Mouse (Mus musculus): Measurements from ENCODE around the gene Col18a1.

GRCm38 (mm10) chr10:77035487-77035886 lies 130.9 kb downstream of the Col18a1 start:
- TF ChIP-seq HCFC1 (IDR thresholded peaks at IDR 0.05; ENCODE audit: borderline replicate concordance, insufficient read depth, low read length) (no peak), ZNF384 (IDR thresholded peaks at IDR 0.05; ENCODE audit: low read depth, low read length) (no peak), ZC3H11A (IDR thresholded peaks at IDR 0.05; ENCODE audit: borderline replicate concordance, low read depth, low read length) (no peak), MAFK (IDR thresholded peaks at IDR 0.05; ENCODE audit: insufficient read depth, low read depth, low read length) (no peak), CHD2 (IDR thresholded peaks at IDR 0.05; ENCODE audit: low read depth, low read length) (no peak)

Data from ES-E14 (cell line).